Mouse (Mus musculus) testis, postnatal 10 days (tissue): ENCODE results near the gene Rnaseh1.

ENCODE experiments used
- DNase-seq: peaks from one replicate; pipeline ENCODE4 v3.0.0; 2021; ENCODE audit warnings: low spot score

Gene Rnaseh1

GRCm38 (mm10) chr12:28667287-28667686 lies 17.9 kb downstream of the Rnaseh1 start:
- no peak for DNase-seq

GRCm38 (mm10) chr12:28674038-28674720 lies 24.8 kb downstream of the Rnaseh1 start:
- no peak for DNase-seq

- DNase-seq, result peak; percentile 87
Observed at GRCm38 (mm10) chr12:28675121-28675924, 25.9 kb downstream of the Rnaseh1 start, which contains the start of gene Adi1. Adi1 (plus strand) TSS chr12:28675231.

- no peak for DNase-seq
Observed at GRCm38 (mm10) chr12:28675925-28676209, 26.5 kb downstream of the Rnaseh1 start.

GRCm38 (mm10) chr12:28684674-28685073 lies 35.3 kb downstream of the Rnaseh1 start:
- DNase-seq, result no peak

- no peak for DNase-seq
Observed at GRCm38 (mm10) chr12:28685771-28686170, 36.4 kb downstream of the Rnaseh1 start.

GRCm38 (mm10) chr12:28686199-28686879 lies 36.9 kb downstream of the Rnaseh1 start:
- DNase-seq, result no peak

- no peak for DNase-seq
Observed at GRCm38 (mm10) chr12:28688996-28689395, 39.6 kb downstream of the Rnaseh1 start.

DNA sequence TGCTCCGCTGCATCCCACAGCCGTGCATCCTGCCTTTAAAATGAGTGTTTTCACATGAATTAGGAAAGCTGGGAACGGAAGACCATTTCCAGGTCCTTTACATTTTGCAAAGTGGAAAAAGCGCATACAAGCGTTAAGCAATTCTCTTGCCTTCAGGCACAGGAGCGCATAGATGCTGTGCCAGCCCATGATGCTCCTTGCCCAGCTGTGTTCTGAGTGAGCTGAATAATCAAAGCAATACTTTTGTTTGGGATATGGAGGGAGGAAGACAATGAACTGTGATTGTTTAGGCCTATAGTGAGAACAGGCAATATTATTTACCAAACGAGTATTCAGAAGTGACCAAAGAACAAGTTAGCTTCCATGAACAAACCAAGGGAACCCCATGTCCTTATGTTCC lies 41.3 kb downstream of the Rnaseh1 start:
- DNase-seq, result no peak

DNA sequence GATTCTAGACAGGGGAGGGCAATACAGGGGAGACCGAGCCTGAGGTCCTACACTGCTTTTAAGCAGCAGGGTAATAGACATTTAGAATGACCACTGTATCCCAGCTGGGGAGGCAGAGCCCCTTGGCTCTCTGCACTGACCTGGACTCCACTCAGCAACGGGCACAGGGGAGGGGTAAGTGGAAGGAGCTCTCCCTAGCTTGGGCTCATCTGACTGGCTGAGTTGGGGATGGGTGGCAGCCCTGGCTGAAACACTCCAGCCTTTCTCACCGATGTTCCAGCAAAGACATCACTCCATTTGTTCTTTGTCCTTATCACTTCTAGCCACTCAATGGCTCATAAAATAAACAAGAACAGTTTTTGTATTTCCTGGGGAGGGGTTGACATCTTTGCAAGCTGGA lies 44.3 kb downstream of the Rnaseh1 start:
- no peak for DNase-seq

GRCm38 (mm10) chr12:28694231-28694630 lies 44.8 kb downstream of the Rnaseh1 start:
- DNase-seq, result no peak

DNA sequence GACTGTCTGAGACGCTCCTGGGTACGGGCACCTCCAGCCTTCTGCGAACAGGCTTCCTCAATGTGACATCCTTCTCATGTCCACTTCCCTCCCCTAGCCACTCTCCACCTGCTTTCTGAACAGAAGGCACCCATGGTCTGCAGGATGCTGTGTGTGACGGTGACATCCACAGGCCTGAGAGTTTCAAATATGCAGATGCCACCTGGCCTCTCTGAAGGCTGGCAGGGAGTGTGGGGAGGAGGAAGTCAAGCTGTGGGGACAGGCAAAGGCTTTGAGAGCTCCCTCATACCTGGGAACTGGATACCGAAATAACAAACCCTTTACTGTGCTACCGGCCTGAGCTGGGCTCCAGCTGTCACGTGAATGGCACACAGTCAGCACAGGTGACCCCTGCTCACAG lies 45.4 kb downstream of the Rnaseh1 start:
- no peak for DNase-seq

DNA sequence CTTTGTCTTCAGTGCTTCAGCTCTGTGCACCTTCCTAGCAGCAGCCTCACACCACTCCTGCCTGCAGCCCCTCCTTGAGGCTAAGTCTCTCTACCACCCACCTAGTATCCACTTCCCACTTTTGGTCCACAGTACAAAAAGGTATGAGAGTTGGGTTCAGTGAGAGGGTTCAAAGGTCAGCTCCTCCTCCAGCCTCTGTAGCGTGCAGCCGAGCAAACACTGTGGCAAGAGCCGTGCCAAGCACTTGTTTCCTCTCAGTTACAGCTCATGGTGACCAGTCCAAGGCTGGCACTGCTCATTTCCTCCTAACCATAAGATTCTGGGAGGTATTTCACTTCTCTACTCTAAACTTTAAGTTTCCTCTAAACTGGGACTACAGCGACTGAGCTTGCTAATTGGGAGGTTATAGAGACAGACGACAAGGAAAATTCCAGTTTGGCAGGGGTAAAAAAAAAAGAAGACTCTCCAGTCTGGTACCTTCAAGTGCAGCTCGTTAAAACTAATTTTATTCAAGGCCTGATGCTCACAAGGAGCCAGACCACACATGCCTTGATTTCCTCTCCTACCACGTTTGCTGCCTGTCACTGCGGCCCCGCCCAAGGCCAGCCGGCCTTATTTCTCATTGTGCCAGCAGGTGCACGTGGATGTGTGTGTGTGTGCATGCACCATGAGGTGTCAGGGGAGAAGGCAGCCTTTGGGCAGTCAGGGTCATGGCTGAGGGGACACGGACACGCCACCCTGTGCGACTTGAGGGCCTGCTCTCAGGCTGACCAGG lies 48.6 kb downstream of the Rnaseh1 start:
- DNase-seq, result no peak

DNA sequence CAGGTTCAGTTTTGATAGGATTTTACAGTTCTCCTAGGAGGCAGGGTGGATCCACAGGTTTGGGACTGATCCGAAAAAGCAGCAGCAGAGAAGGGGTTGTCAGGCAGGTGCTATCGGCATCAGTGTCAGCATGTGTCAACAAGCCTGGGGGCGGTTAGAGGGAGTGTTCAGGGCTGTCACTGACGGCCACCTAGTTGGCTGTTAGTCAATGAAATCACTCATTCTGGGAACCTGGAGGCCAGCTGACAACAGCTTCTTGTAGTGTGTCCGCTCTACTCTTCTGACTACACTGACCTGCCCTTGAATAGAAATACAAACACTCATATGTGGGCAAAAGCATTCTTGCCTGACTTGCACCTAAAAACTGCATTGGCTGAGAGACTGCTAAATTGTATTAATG lies 49.7 kb downstream of the Rnaseh1 start:
- no peak for DNase-seq

DNA sequence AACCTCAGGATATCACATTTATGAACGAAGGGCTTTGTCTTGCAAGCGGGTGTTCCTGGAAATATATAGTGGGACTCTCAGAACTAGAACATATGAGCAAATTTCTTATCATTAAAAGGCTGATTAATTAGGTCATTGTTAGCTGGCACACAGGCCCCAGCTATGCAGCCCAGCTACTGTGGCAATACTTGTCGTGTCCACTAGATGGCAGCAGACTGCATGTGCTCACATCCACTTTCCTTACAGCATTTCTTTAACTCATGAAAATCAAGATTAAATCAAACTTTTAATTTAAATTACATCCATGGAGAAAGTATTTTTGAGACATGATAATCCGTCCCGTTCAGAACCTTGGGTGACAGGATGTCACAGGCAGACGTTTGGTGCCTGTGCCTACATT lies 50.3 kb downstream of the Rnaseh1 start:
- DNase-seq, result peak; percentile 82

DNA sequence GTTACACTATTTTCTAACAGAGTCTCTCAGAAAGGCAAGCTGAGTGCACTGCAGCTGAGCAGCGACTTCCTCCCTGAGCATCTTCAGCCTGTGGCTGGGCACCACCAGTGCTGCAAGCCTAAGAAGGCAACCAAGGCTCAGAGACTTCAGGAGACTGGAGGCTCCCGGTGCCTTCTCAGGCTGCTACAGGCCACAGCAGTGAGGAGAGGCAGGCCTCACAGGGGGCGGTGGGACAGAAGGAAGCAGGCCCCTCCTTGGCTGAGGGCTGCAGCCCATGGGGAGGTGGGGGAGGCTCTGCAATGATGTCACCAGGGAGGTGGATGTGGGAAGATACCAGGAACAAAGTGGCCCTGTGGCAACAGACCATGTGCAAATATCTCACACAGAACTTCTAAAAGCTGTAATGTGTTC lies 50.7 kb downstream of the Rnaseh1 start:
- DNase-seq, result peak; percentile 53

- DNase-seq, result peak; percentile 84
Observed at GRCm38 (mm10) chr12:28700561-28701025, 51.2 kb downstream of the Rnaseh1 start.

DNA sequence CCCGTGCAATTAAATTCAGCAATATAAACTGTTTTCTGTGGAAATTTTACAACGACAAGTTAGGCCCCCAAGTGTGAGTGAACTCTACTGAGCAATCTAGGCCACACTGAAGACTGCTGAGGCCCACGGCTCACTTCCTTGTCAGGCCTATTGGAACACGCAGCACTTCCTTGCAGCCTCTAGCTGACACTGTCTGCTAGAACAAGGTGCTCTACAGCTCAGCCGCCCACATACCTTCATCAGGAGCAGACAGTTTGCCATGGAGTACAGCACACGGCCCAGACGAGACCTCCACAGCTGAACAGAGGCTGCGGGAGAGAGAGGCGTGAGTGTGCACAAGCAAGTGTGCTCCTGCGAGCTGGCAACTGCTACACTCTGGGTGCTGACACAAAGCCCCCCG lies 51.9 kb downstream of the Rnaseh1 start:
- no peak for DNase-seq

DNA sequence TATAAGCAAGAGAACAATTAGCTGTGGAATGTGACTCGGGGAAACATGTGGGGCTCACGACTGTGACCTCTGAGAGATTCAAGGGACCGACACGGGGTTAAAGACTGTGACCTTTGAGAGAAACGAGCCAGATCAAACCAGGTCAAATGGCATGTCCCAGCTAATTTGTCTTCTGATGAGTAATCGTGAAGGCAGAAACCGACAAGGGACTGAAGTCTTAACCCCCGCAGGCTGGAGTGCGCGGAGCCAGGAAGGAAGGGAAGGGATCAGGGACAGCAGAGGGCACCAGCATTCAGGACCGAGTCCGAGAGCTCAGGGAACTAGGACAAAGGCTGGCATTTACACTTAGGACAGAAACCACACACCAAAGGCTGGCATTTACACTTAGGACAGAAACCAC lies 55.0 kb downstream of the Rnaseh1 start:
- no peak for DNase-seq

DNA sequence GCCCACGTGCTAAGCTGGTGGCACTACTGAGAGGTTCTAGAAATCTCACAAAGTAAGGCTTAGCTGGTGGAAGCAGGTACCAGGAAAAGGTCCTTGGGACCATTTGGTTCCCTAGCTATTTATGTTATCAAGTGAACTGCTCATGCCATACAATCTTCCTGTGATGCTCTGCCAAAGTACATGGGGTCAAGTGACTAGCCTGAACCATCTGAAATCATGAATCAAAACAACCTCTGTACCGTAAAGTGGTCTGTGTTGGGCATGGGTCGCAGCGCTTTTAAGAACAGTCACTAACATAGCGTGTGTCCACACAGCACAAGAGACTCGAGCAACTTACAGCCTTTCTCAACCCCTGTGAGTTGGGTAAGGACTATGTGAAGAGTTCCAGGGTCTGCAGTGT lies 55.8 kb downstream of the Rnaseh1 start:
- no peak for DNase-seq

DNA sequence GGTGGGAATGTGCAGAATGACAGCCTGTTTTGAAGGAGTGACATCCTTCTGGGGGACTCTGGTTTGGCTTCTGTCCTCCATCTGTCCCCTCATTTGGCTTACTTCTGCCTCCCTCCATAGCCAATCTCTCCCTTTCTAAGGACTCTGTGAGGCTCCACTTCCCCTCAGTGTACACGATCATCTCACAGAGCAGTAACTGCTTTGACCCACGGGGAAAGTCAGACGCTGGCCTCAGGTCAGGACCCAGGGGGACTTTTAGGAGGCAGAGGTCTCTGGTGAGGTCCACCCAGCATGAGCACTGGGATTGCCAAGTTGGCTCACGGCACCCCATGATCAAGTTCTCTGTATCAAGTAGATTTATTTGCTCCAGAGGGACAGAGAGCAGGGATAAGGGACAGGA lies 58.8 kb downstream of the Rnaseh1 start:
- DNase-seq, result no peak
